Mouse (Mus musculus): ENCODE results near the gene Nfil3. TPM values are rescaled to one million over a fixed set of nuclear protein-coding genes. Genes with fewer than 3 reads are reported as not detected.

Gene Nfil3
- polyA plus RNA-seq, 1 experiment from 2014 or later = 44.8 TPM

GRCm38 (mm10) chr13:52989005-52989404 lies 8.1 kb upstream of the Nfil3 start:
- no peak overlapping the region for H3K27ac ChIP-seq (replicated peaks; ENCODE audit: low read depth, low read length)

GRCm38 (mm10) chr13:52987880-52988279 lies 7.0 kb upstream of the Nfil3 start:
- H3K4me1 ChIP-seq (ENCODE audit: control insufficient read depth, insufficient read depth, low read length) = no peaks in the 10 kb centered on the region
- H3K27me3 ChIP-seq (ENCODE audit: control insufficient read depth, insufficient read depth, low read length) = no peaks in the 10 kb centered on the region
- no peak overlapping the region for H3K4me2 ChIP-seq (ENCODE audit: low read length)
- 65% methylated on average over 1 of the region's 1 CpGs for WGBS
- H3K27ac ChIP-seq (replicated peaks; ENCODE audit: low read depth, low read length) = no peak overlapping the region
- H3K9ac ChIP-seq (replicated peaks; ENCODE audit: low read length) = no peak overlapping the region
- ATAC-seq (ENCODE audit: low FRiP score, low TSS enrichment) = no peak
- no peak overlapping the region for H3K4me3 ChIP-seq (replicated peaks; ENCODE audit: low read depth, low read length)
- H3K36me3 ChIP-seq (ENCODE audit: control insufficient read depth, insufficient read depth, low read length) = no peaks in the 10 kb centered on the region
- DNase-seq = no peak
- H3K9me3 ChIP-seq (ENCODE audit: control insufficient read depth, low read length) = no peaks in the 10 kb centered on the region

More at GRCm38 (mm10) chr13:52989005-52989404, 8.1 kb upstream of the Nfil3 start:
- Histone ChIP-seq H3K36me3 (ENCODE audit: control insufficient read depth, insufficient read depth, low read length) (no peaks in the 10 kb centered on the region), H3K27me3 (ENCODE audit: control insufficient read depth, insufficient read depth, low read length) (no peaks in the 10 kb centered on the region), H3K4me1 (ENCODE audit: control insufficient read depth, insufficient read depth, low read length) (no peaks in the 10 kb centered on the region), H3K4me2 (ENCODE audit: low read length) (no peak overlapping the region), H3K9me3 (ENCODE audit: control insufficient read depth, low read length) (no peaks in the 10 kb centered on the region), H3K4me3 (replicated peaks; ENCODE audit: low read depth, low read length) (no peak overlapping the region), H3K9ac (replicated peaks; ENCODE audit: low read length) (no peak overlapping the region)
- ATAC-seq (ENCODE audit: low FRiP score, low TSS enrichment) (no peak), DNase-seq (no peak)
- 86% methylated on average over 16 of the region's 16 CpGs for WGBS

- WGBS = 74% methylated on average over 10 of the region's 10 CpGs
Observed at GRCm38 (mm10) chr13:52986215-52986780, 5.4 kb upstream of the Nfil3 start.

GRCm38 (mm10) chr13:52985508-52986214 lies 4.8 kb upstream of the Nfil3 start:
- H3K9me3 ChIP-seq (ENCODE audit: control insufficient read depth, low read length) = no peaks in the 10 kb centered on the region
- H3K4me1 ChIP-seq (ENCODE audit: control insufficient read depth, insufficient read depth, low read length) = peaks cover 9% of the 10 kb centered on the region; the same call in 1 of the 2 replicates
- ATAC-seq (ENCODE audit: low FRiP score, low TSS enrichment) = no peak
- DNase-seq = no peak
- H3K9ac ChIP-seq (replicated peaks; ENCODE audit: low read length) = no peak overlapping the region
- H3K4me3 ChIP-seq (replicated peaks; ENCODE audit: low read depth, low read length) = no peak overlapping the region
- no peak overlapping the region for H3K4me2 ChIP-seq (ENCODE audit: low read length)
- 83% methylated on average over 12 of the region's 12 CpGs for WGBS
- H3K27ac ChIP-seq (replicated peaks; ENCODE audit: low read depth, low read length) = no peak overlapping the region
- H3K36me3 ChIP-seq (ENCODE audit: control insufficient read depth, insufficient read depth, low read length) = no peaks in the 10 kb centered on the region
- no peaks in the 10 kb centered on the region for H3K27me3 ChIP-seq (ENCODE audit: control insufficient read depth, insufficient read depth, low read length)

More at GRCm38 (mm10) chr13:52986215-52986780, 5.4 kb upstream of the Nfil3 start:
- Histone ChIP-seq H3K4me2 (ENCODE audit: low read length) (no peak overlapping the region), H3K9ac (replicated peaks; ENCODE audit: low read length) (no peak overlapping the region), H3K4me1 (ENCODE audit: control insufficient read depth, insufficient read depth, low read length) (peaks cover 9% of the 10 kb centered on the region; the same call in 1 of the 2 replicates), H3K27ac (replicated peaks; ENCODE audit: low read depth, low read length) (no peak overlapping the region), H3K4me3 (replicated peaks; ENCODE audit: low read depth, low read length) (no peak overlapping the region), H3K36me3 (ENCODE audit: control insufficient read depth, insufficient read depth, low read length) (no peaks in the 10 kb centered on the region), H3K27me3 (ENCODE audit: control insufficient read depth, insufficient read depth, low read length) (no peaks in the 10 kb centered on the region), H3K9me3 (ENCODE audit: control insufficient read depth, low read length) (no peaks in the 10 kb centered on the region)
- DNase-seq (no peak), ATAC-seq (ENCODE audit: low FRiP score, low TSS enrichment) (no peak)

- peak overlapping the region; percentile 83; the same call in 1 of the 2 replicates for H3K4me3 ChIP-seq (replicated peaks; ENCODE audit: low read depth, low read length)
Observed at GRCm38 (mm10) chr13:52982703-52983102, 1.8 kb upstream of the Nfil3 start.

GRCm38 (mm10) chr13:52981441-52982281 lies 788 bp upstream of the Nfil3 start:
- Histone ChIP-seq H3K4me1 (ENCODE audit: control insufficient read depth, insufficient read depth, low read length) (peaks cover 25% of the 10 kb centered on the region), H3K27me3 (ENCODE audit: control insufficient read depth, insufficient read depth, low read length) (peaks cover 3% of the 10 kb centered on the region; the same call in 1 of the 2 replicates), H3K4me2 (ENCODE audit: low read length) (peak overlapping the region; percentile 98), H3K9me3 (ENCODE audit: control insufficient read depth, low read length) (no peaks in the 10 kb centered on the region), H3K36me3 (ENCODE audit: control insufficient read depth, insufficient read depth, low read length) (no peaks in the 10 kb centered on the region), H3K9ac (replicated peaks; ENCODE audit: low read length) (peak overlapping the region; percentile 71), H3K4me3 (replicated peaks; ENCODE audit: low read depth, low read length) (peak overlapping the region; percentile 83), H3K27ac (replicated peaks; ENCODE audit: low read depth, low read length) (peak overlapping the region; percentile 97)
- peak; percentile 69 for DNase-seq
- WGBS = 1% methylated on average over 51 of the region's 51 CpGs
- ATAC-seq (ENCODE audit: low FRiP score, low TSS enrichment) = peak; percentile 2; the same call in 1 of the 2 replicates

More at GRCm38 (mm10) chr13:52982703-52983102, 1.8 kb upstream of the Nfil3 start:
- H3K4me1 ChIP-seq (ENCODE audit: control insufficient read depth, insufficient read depth, low read length) = peaks cover 14% of the 10 kb centered on the region
- H3K27me3 ChIP-seq (ENCODE audit: control insufficient read depth, insufficient read depth, low read length) = no peaks in the 10 kb centered on the region
- H3K27ac ChIP-seq (replicated peaks; ENCODE audit: low read depth, low read length) = no peak overlapping the region
- H3K9me3 ChIP-seq (ENCODE audit: control insufficient read depth, low read length) = no peaks in the 10 kb centered on the region
- DNase-seq (peak; percentile 95), ATAC-seq (ENCODE audit: low FRiP score, low TSS enrichment) (no peak)
- no peak overlapping the region for H3K9ac ChIP-seq (replicated peaks; ENCODE audit: low read length)
- WGBS = under 1% methylated on average over 12 of the region's 12 CpGs
- peak overlapping the region; percentile 98 for H3K4me2 ChIP-seq (ENCODE audit: low read length)
- no peaks in the 10 kb centered on the region for H3K36me3 ChIP-seq (ENCODE audit: control insufficient read depth, insufficient read depth, low read length)

- Histone ChIP-seq H3K4me1 (ENCODE audit: control insufficient read depth, insufficient read depth, low read length) (peaks cover 35% of the 10 kb centered on the region), H3K36me3 (ENCODE audit: control insufficient read depth, insufficient read depth, low read length) (no peaks in the 10 kb centered on the region), H3K4me3 (replicated peaks; ENCODE audit: low read depth, low read length) (peak overlapping the region; percentile 83), H3K4me2 (ENCODE audit: low read length) (peak overlapping the region; percentile 98), H3K27ac (replicated peaks; ENCODE audit: low read depth, low read length) (peak overlapping the region; percentile 97), H3K27me3 (ENCODE audit: control insufficient read depth, insufficient read depth, low read length) (peaks cover 3% of the 10 kb centered on the region; the same call in 1 of the 2 replicates), H3K9ac (replicated peaks; ENCODE audit: low read length) (peak overlapping the region; percentile 95), H3K9me3 (ENCODE audit: control insufficient read depth, low read length) (no peaks in the 10 kb centered on the region)
- DNase-seq (peak; percentile 88), ATAC-seq (ENCODE audit: low FRiP score, low TSS enrichment) (peak; percentile 78)
- under 1% methylated on average over 77 of the region's 77 CpGs for WGBS
Observed at GRCm38 (mm10) chr13:52980211-52980950, 492 bp downstream of the Nfil3 start.

Data from midbrain, embryonic 14.5 days (tissue).